Mouse (Mus musculus): ENCODE data around the gene Col1a1. TPM values are rescaled to one million over a fixed set of nuclear protein-coding genes. Genes with fewer than 3 reads are reported as not detected.
A peak's percentile ranks its signal among the peaks of the same experiment; 100 is the strongest.
"Not testable (repeated sequence)": the region's sequence is repeated elsewhere in the genome, so short reads cannot be mapped to it uniquely, and the experiment has no call there.

Gene Col1a1
- polyA plus RNA-seq, 1 experiment from 2014 or later = 209 TPM

DNA sequence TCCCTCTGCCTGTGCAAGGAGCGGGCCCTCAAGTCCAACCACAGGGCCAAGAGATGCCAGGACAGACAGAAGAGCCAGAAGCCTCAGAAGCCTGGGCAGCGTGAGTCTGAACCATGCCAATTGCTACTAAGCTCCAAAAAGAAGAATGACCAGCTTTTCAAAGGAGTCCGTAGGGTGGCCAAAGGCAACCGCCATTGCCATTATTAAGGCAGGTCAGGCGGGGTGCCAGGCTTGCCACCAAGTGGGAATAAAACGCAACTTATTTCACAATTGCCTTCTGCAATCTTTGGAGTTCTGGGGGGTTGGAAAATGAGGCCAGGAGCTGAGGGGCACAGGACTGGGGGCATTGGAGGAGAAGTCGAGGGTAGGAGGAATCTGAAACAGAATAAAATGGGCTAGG is 32.2 kb downstream of the Col1a1 start:
- Histone ChIP-seq H3K4me1 (peaks cover 8% of the 10 kb centered on the region), H3K27me3 (replicated peaks) (no peaks in the 10 kb centered on the region; the same call in 1 of the 2 replicates), H3K4me2 (replicated peaks) (no peak overlapping the region), H3K4me3 (no peak overlapping the region), H3K9me3 (no peaks in the 10 kb centered on the region), H3K9ac (no peak overlapping the region), H3K27ac (no peak overlapping the region), H3K36me3 (no peaks in the 10 kb centered on the region)
- 77% methylated on average over 7 of the region's 7 CpGs for WGBS
- no peak for ATAC-seq (ENCODE audit: low FRiP score, low read depth)

GRCm38 (mm10) chr11:94969709-94970108 is 33.7 kb downstream of the Col1a1 start:
- H3K27me3 ChIP-seq (replicated peaks); H3K9ac ChIP-seq; H3K4me2 ChIP-seq (replicated peaks); ATAC-seq (ENCODE audit: low FRiP score, low read depth); H3K4me1 ChIP-seq; H3K27ac ChIP-seq; H3K36me3 ChIP-seq; H3K9me3 ChIP-seq; H3K4me3 ChIP-seq: not testable (repeated sequence)
- WGBS = 94% methylated on average over 4 of the region's 4 CpGs

DNA sequence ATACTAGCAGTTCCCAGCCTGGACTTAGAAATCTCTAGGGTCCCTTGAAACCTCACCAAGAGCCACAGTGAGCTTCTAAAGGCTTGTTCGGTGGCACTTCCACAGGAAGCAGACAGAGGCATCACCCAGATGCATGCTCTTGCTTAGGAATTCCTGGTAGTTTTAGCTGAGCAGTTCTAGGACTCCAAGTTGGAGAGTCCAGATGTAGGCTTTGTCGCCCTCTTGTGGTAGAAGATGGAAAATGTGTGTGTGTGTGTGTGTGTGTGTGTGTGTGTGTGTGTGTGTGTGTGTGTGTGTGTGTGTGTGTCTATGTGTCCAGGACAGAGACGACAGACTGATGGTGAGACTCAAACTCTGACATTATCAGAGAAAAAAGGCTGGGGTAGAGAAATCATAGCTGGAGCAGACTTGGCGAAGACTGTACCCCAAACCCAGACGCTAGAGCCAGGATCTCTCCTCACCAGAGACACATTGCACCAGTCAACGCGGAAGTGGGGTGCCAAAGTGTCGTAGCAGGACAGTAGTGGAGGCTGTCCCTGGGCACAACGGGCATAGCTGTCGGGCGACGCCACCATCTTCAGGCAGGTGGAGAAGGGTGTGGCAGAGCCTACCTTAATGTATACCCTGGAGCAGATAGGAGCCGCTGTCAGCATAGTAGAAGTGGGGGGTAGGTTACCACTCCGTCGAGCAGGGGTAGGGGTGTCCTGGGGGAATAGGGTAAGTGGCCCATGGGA is 34.4 kb downstream of the Col1a1 start:
- Histone ChIP-seq H3K9ac (no peak overlapping the region), H3K27ac (no peak overlapping the region), H3K4me2 (replicated peaks) (no peak overlapping the region), H3K36me3 (no peaks in the 10 kb centered on the region), H3K4me3 (no peak overlapping the region), H3K9me3 (no peaks in the 10 kb centered on the region), H3K4me1 (peaks cover 8% of the 10 kb centered on the region), H3K27me3 (replicated peaks) (no peaks in the 10 kb centered on the region; the same call in 1 of the 2 replicates)
- no peak for ATAC-seq (ENCODE audit: low FRiP score, low read depth)
- 65% methylated on average over 15 of the region's 15 CpGs for whole genome bisulfite sequencing

- H3K27ac ChIP-seq = no peak overlapping the region
- H3K4me1 ChIP-seq = peaks cover 8% of the 10 kb centered on the region
- H3K9ac ChIP-seq = no peak overlapping the region
- no peak overlapping the region for H3K4me2 ChIP-seq (replicated peaks)
- H3K27me3 ChIP-seq (replicated peaks) = no peaks in the 10 kb centered on the region; the same call in 1 of the 2 replicates
- H3K9me3 ChIP-seq = no peaks in the 10 kb centered on the region
- H3K36me3 ChIP-seq = no peaks in the 10 kb centered on the region
- H3K4me3 ChIP-seq = no peak overlapping the region
- 61% methylated on average over 16 of the region's 16 CpGs for WGBS
- ATAC-seq (ENCODE audit: low FRiP score, low read depth) = no peak
These were observed 36.0 kb downstream of the Col1a1 start for GRCm38 (mm10) chr11:94971895-94972615.

DNA sequence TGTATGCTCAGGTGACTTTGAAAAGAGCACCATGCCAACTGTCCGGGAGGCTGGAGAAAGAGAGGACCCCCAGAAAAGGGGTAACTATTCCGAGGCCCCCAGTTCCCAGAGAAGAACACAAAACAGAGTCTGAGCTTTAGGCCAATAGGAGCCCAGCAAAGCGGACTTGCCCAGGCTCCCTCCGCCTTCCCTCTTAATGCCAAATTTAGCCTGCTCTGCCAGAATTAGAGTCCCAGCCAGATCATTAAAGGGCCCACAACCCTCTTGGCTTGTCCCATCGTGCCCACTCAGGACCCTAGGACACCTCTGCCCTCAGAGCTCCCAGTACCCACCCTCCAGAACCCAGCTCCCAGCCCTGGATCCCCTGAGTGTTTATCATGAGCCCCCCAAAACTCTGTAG is 36.9 kb downstream of the Col1a1 start:
- Histone ChIP-seq H3K9me3 (no peaks in the 10 kb centered on the region), H3K4me2 (replicated peaks) (no peak overlapping the region), H3K4me3 (no peak overlapping the region), H3K36me3 (no peaks in the 10 kb centered on the region), H3K9ac (no peak overlapping the region), H3K27me3 (replicated peaks) (no peaks in the 10 kb centered on the region; the same call in 1 of the 2 replicates), H3K27ac (no peak overlapping the region), H3K4me1 (peaks cover 8% of the 10 kb centered on the region)
- 62% methylated on average over 5 of the region's 5 CpGs for WGBS
- ATAC-seq (ENCODE audit: low FRiP score, low read depth) = no peak

DNA sequence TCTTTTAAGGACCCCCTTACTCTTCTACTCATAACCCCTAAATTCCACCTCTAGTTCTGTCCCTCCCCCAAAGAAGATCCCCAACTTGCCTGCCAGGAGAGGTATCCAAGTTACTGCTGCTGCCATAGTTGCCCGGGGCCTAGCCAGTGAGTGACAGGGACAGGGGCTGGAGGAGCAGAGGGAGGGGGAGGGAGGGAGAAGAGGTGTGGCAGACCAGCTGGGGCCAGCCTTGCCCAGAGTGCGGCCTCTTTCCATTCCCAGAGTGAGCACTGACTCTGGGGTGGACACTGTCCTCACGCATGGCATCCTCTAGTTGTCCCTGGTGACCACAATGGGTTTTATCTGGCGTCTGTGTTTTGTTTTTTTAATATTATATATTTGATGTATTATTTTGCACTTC is 37.3 kb downstream of the Col1a1 start:
- Histone ChIP-seq H3K4me1 (peaks cover 8% of the 10 kb centered on the region), H3K9ac (no peak overlapping the region), H3K9me3 (no peaks in the 10 kb centered on the region), H3K4me2 (replicated peaks) (no peak overlapping the region), H3K36me3 (no peaks in the 10 kb centered on the region), H3K4me3 (no peak overlapping the region), H3K27me3 (replicated peaks) (no peaks in the 10 kb centered on the region; the same call in 1 of the 2 replicates), H3K27ac (no peak overlapping the region)
- ATAC-seq (ENCODE audit: low FRiP score, low read depth) = no peak
- 42% methylated on average over 4 of the region's 4 CpGs for WGBS

DNA sequence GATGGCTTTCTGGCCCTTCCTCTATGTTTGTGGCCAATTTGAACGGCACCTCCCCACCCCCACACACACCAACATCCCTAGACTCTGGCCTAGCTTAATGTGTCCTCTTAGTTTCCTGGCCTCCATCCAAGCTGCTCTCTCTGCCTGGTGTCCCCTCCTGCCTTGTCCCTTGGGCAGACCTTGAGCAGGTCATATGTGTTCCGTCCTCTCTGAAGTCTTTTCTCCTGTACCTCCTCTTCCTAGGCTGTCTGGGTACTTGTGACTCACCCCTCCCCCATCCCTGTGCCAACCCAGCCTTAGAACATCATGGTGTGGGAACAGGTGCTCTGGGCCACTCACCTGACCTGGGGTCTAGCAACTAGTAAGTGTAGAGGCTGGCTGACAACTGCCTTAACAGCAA is 38.9 kb downstream of the Col1a1 start:
- Histone ChIP-seq H3K27me3 (replicated peaks) (no peaks in the 10 kb centered on the region; the same call in 1 of the 2 replicates), H3K4me2 (replicated peaks) (no peak overlapping the region), H3K9me3 (no peaks in the 10 kb centered on the region), H3K9ac (no peak overlapping the region), H3K27ac (no peak overlapping the region), H3K36me3 (no peaks in the 10 kb centered on the region), H3K4me1 (peaks cover 12% of the 10 kb centered on the region), H3K4me3 (no peak overlapping the region)
- no peak for ATAC-seq (ENCODE audit: low FRiP score, low read depth)
- 83% methylated on average over 2 of the region's 2 CpGs for WGBS

GRCm38 (mm10) chr11:94976199-94976598 is 40.2 kb downstream of the Col1a1 start, which contains the start of gene Sgca:
TSS of gene Sgca (minus strand) at chr11:94976327.
- H3K27ac ChIP-seq = no peak within 1 kb of the TSS
- H3K9me3 ChIP-seq = no peaks in the 10 kb centered on the region
- H3K4me3 ChIP-seq = no peak within 1 kb of the TSS
- no peak for ATAC-seq (ENCODE audit: low FRiP score, low read depth)
- 77% methylated on average over 5 of the region's 5 CpGs for WGBS
- H3K27me3 ChIP-seq (replicated peaks) = no peaks in the 10 kb centered on the region; the same call in 1 of the 2 replicates
- peaks cover 12% of the 10 kb centered on the region for H3K4me1 ChIP-seq
- H3K36me3 ChIP-seq = no peaks in the 10 kb centered on the region
- H3K9ac ChIP-seq = no peak within 1 kb of the TSS
- no peak within 1 kb of the TSS for H3K4me2 ChIP-seq (replicated peaks)

GRCm38 (mm10) chr11:94978178-94978915 is 42.3 kb downstream of the Col1a1 start:
- Histone ChIP-seq H3K9ac (0 out of 2 replicates have a peak overlapping the region, but pooled peaks have one; percentile 0), H3K4me2 (replicated peaks) (peak overlapping the region; percentile 51), H3K27me3 (replicated peaks) (no peaks in the 10 kb centered on the region), H3K36me3 (no peaks in the 10 kb centered on the region), H3K4me1 (peaks cover 4% of the 10 kb centered on the region; the same call in 1 of the 2 replicates), H3K27ac (peak overlapping the region; percentile 9; the same call in 1 of the 2 replicates), H3K4me3 (0 out of 2 replicates have a peak overlapping the region, but pooled peaks have one; percentile 7), H3K9me3 (no peaks in the 10 kb centered on the region)
- 45% methylated on average over 9 of the region's 9 CpGs for WGBS
- ATAC-seq (ENCODE audit: low FRiP score, low read depth) = peak; percentile 73

GRCm38 (mm10) chr11:94978947-94979346 is 42.9 kb downstream of the Col1a1 start:
- H3K36me3 ChIP-seq = no peaks in the 10 kb centered on the region
- peak; percentile 93 for ATAC-seq (ENCODE audit: low FRiP score, low read depth)
- H3K4me2 ChIP-seq (replicated peaks) = peak overlapping the region; percentile 51
- H3K9me3 ChIP-seq = no peaks in the 10 kb centered on the region
- H3K4me1 ChIP-seq = peaks cover 4% of the 10 kb centered on the region; the same call in 1 of the 2 replicates
- H3K9ac ChIP-seq = 0 out of 2 replicates have a peak overlapping the region, but pooled peaks have one; percentile 0
- peak overlapping the region; percentile 7; the same call in 1 of the 2 replicates for H3K4me3 ChIP-seq
- under 1% methylated on average over 20 of the region's 20 CpGs for WGBS
- no peaks in the 10 kb centered on the region for H3K27me3 ChIP-seq (replicated peaks)
- H3K27ac ChIP-seq = peak overlapping the region; percentile 9; the same call in 1 of the 2 replicates

GRCm38 (mm10) chr11:94979462-94980179 is 43.6 kb downstream of the Col1a1 start:
- H3K4me2 ChIP-seq (replicated peaks) = peak overlapping the region; percentile 51

More at GRCm38 (mm10) chr11:94979462-94980179, 43.6 kb downstream of the Col1a1 start:
- H3K27ac ChIP-seq = peak overlapping the region; percentile 26; the same call in 1 of the 2 replicates
- H3K27me3 ChIP-seq (replicated peaks) = no peaks in the 10 kb centered on the region
- WGBS = 84% methylated on average over 11 of the region's 11 CpGs
- 0 out of 2 replicates have a peak, but pooled peaks have one; percentile 17 for ATAC-seq (ENCODE audit: low FRiP score, low read depth)
- H3K9ac ChIP-seq = no peak overlapping the region
- no peaks in the 10 kb centered on the region for H3K36me3 ChIP-seq
- H3K4me3 ChIP-seq = peak overlapping the region; percentile 7; the same call in 1 of the 2 replicates
- H3K9me3 ChIP-seq = no peaks in the 10 kb centered on the region
- H3K4me1 ChIP-seq = peaks cover 4% of the 10 kb centered on the region; the same call in 1 of the 2 replicates

Measured in neural tube, embryonic 12.5 days (tissue).